Mouse (Mus musculus): Measurements from ENCODE around the gene Vav2. TPM values are rescaled to one million over a fixed set of nuclear protein-coding genes. Genes with fewer than 3 reads are reported as not detected.

The Vav2 gene
- polyA plus RNA-seq, 1 experiment from 2014 or later: 36.7 TPM

- ATAC-seq (no peak), DNase-seq (ENCODE audit: low read depth, low spot score) (no peak)
- no peaks in the 10 kb centered on the region for H3K27me3 ChIP-seq
- in situ Hi-C loops (cut with MboI; ENCODE audit: low pct_unique_long_range_greater_than_20kb): no loop called here
- TF ChIP-seq CTCF (IDR thresholded peaks at IDR 0.05): no peak
- POLR2A ChIA-PET: interaction anchor here (1.1 kb wide), 1 partner anchor 9 kb away, joined by 3 read pairs; no protein-coding TSS in a partner anchor
- CTCF ChIA-PET: interaction anchor here (1.5 kb wide), 2 partner anchors 12 to 14 kb away, joined by 3 read pairs; no protein-coding TSS in a partner anchor
Observed at GRCm38 (mm10) chr2:27223012-27223421, 203.8 kb downstream of the Vav2 start.

GRCm38 (mm10) chr2:27218569-27218968, 208.3 kb downstream of the Vav2 start:
- H3K27me3 ChIP-seq: no peaks in the 10 kb centered on the region
- ChIA-PET POLR2A (interaction anchor here (0.5 kb wide), 1 partner anchor 136 kb away, joined by 4 read pairs; no protein-coding TSS in a partner anchor), CTCF (interaction anchor here (2.1 kb wide), 1 partner anchor 93 kb away, joined by 8 read pairs; no protein-coding TSS in a partner anchor)
- TF ChIP-seq CTCF (IDR thresholded peaks at IDR 0.05): no peak
- ATAC-seq: no peak
- in situ Hi-C loops (cut with MboI; ENCODE audit: low pct_unique_long_range_greater_than_20kb): no loop called here
- DNase-seq (ENCODE audit: low read depth, low spot score): no peak

- ATAC-seq (no peak), DNase-seq (ENCODE audit: low read depth, low spot score) (no peak)
- in situ Hi-C loops (cut with MboI; ENCODE audit: low pct_unique_long_range_greater_than_20kb): no loop called here
- CTCF ChIA-PET: interaction anchor here (2.1 kb wide), 1 partner anchor 92 kb away, joined by 8 read pairs; no protein-coding TSS in a partner anchor
- TF ChIP-seq CTCF (IDR thresholded peaks at IDR 0.05): no peak
- POLR2A ChIA-PET: interaction anchor here (0.5 kb wide), 1 partner anchor 136 kb away, joined by 4 read pairs; no protein-coding TSS in a partner anchor
- H3K27me3 ChIP-seq: no peaks in the 10 kb centered on the region
Observed at GRCm38 (mm10) chr2:27218121-27218544, 208.7 kb downstream of the Vav2 start.

- no peaks in the 10 kb centered on the region for H3K27me3 ChIP-seq
- TF ChIP-seq CTCF (IDR thresholded peaks at IDR 0.05): no peak
- ATAC-seq (no peak), DNase-seq (ENCODE audit: low read depth, low spot score) (no peak)
- ChIA-PET CTCF (no interaction called here), POLR2A (interaction anchor here (1.2 kb wide), 1 partner anchor 11 kb away, joined by 3 read pairs; no protein-coding TSS in a partner anchor)
- in situ Hi-C loops (cut with MboI; ENCODE audit: low pct_unique_long_range_greater_than_20kb): no loop called here
Observed at GRCm38 (mm10) chr2:27215537-27215936, 211.3 kb downstream of the Vav2 start.

Other genes with a start within 250 kb of the Vav2 start
- 9.4 TPM for gene Sardh, start 178.7 kb downstream of the Vav2 start, polyA plus RNA-seq (2021)
- 19.0 TPM for gene Brd3os, start 15.3 kb upstream of the Vav2 start, polyA plus RNA-seq (2021)
- gene Brd3, start 80.6 kb upstream of the Vav2 start, polyA plus RNA-seq (2021): 30.0 TPM
- 44.3 TPM for gene Wdr5, start 88.1 kb upstream of the Vav2 start, polyA plus RNA-seq (2021)
- gene Rxra, start 249.4 kb upstream of the Vav2 start, polyA plus RNA-seq (2021): 31.1 TPM